Mouse (Mus musculus) embryonic fibroblast, embryonic 13.5 days (primary cell): ENCODE measurements around the gene Golt1a.

Experiments used
- CTCF ChIP-seq: IDR thresholded peaks from 2 replicates; pipeline ENCODE4 v1.5.1; 2011; ENCODE audit warnings: mild to moderate bottlenecking, control low read depth, low read length, moderate library complexity, borderline replicate concordance; ENCODE audit not compliant: insufficient read depth
- POLR2A ChIP-seq: IDR thresholded peaks from 2 replicates; pipeline ENCODE4 v1.6.1; 2011; ENCODE audit warnings: low read depth, mild to moderate bottlenecking, control low read depth, low read length, moderate library complexity

- no peak for TF ChIP-seq CTCF
- TF ChIP-seq POLR2A, result no peak
Observed at GRCm38 (mm10) chr1:133346531-133346930, 36.9 kb downstream of the Golt1a start.
